Mouse (Mus musculus) liver, postnatal 0 days (tissue): ENCODE results near the gene Adgrg4.

Experiments
- CTCF ChIP-seq: sonication (generic); IDR thresholded peaks from 2 replicates; pipeline ENCODE4 v1.5.1; 2016; ENCODE audit warnings: antibody characterized with exemption, low read depth
- EP300 ChIP-seq: IDR thresholded peaks from 2 replicates; pipeline ENCODE4 v1.6.1; 2016; ENCODE audit warnings: antibody characterized with exemption, low read depth, mild to moderate bottlenecking

- TF ChIP-seq CTCF (no peak), EP300 (no peak)
Observed at GRCm38 (mm10) chrX:57042774-57043173, 172.8 kb downstream of the Adgrg4 start, which contains the start of gene Brs3.
